Mouse (Mus musculus) adrenal gland (tissue): Measurements from ENCODE around the gene Tmem220.

ENCODE experiments used
- intact Hi-C: fragments of 180-260 bp; cut with DNase I; formaldehyde crosslinking; loops from one replicate; pipeline ENCODE4 v1.15.1; 2025

The Tmem220 gene

DNA sequence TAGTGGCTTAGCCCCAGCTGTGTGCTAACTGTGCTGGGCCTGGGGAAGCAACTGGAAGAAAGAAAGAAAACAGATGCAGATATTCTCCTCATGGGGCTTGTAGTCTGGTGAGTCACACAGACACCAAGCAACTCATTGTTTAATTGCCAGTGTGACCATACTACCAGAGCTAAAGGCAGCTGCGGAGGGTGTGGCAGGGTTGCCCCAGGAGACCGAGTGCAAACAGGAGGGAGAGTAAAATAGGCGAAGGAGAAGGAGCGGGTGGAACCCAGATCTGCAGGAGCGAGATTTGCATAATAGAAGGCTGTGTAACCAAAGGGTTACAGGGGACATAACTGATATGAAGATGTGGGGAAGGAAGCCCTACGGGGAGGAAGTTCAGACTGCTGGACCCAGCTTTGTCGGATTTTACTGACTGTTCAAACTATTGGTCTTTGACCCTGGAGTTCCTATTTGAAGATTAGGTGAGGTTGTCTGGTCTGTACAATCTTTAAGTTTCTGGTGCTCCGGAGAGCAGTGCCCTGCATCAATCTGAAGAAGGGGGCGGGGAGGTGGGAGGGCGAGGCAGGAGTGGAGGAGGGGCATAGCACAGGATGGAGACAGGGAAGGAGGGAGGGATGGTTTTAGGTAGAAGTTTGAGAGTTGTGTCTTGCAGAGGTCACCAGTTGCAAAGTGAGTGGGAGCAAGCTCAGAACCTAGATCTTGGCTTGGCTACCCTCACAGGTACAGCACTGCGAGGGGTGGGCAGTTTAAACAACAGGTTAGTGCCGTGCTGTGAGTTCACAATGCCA is 7.0 kb upstream of the Tmem220 start:
- intact Hi-C loops, result no loop called here

DNA sequence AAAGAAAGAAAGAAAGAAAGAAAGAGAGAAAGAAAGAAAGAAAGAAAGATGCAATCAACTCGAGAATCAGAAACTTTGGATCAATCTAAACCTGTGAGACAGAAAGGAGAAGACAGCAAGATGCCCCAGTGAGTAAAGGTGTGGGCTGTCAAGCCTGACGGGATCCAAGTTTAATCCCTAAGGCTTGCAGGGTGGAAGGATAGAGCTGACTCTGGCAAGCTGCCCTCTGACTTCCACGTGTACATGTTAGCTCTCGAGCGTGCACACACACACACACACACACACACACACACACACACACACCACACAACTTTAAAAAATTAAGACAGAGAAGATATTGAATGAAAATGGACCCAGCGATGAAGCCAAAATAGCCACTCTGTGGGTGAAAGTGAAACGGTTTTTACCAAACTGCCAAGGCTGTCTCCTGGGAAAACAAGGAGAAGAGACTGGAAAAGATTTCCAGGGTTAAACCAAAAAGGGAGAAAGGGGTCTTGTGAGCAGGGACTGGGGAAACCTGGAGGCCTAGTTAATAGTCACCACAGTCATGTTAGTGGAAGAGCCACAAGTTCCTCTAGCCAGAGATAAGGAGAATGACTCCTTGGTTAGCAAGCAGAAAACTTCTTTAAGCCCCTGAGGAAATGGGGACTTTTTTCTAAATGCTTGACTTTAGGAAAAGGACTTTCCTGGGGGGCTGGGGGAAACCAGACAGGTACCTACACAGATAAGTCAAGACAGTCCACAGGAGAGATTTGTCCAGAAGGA is 5.1 kb upstream of the Tmem220 start:
- intact Hi-C loops, result loop anchor here (2.0 to 10.0 kb wide), 4 partner anchors 33 to 335 kb away; no protein-coding TSS in a partner anchor

DNA sequence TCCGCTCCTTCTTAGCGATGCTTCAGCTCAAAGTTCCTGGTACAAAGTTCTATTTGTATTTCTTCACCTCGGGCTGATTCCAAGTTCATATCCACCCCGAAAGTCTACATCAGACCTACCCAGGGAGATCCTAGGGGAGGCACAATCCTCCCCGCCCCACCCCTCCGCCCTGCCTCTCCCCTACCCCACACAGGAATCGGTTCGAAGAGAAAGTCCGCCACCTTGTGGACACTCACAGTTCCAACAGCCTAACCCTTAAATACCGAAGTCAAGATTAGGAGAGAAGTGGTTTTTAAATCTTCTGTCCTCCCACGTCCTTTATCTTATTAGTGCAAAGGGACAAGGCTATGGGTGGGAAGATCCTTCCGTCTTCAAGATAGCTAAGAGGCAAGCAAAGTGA is 4.0 kb upstream of the Tmem220 start:
- intact Hi-C loops, result loop anchor here (2.0 to 10.0 kb wide), 4 partner anchors 34 to 334 kb away; no protein-coding TSS in a partner anchor

DNA sequence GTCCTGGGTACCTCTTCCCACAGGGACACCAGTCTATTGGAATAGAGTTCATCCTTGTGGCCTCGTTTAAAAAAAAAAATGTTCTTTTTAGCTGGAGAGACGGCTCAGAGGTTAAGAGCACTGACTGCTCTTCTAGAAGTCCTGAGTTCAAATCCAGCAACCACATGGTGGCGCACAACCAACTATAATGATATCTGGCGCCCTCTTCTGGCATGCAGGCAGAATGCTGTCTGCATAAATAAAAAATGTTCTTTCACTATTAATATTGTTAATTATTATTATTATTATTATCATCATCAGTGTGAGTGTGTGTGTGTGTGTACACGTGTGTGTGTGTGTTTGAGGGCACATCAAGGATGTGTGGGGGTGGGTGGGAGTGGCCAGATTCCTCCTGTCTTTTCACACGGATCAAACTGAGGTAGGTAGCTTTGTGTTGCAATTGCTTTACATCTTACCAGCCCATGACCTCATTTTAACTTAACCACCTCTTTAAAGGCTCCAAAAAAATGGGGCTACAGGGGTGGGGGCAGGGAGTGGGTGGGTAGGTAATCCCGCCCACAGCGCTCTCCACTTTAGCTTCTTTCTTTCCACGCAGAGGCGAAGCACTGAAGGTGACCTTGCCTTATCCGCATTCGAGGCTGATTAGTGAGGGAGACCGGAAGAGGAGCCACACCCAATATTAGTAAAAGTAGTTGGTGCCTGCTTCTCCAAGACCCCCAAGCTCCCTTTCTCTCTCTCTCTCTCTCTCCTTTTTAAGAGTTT is 2.4 kb upstream of the Tmem220 start:
- intact Hi-C loops, result loop anchor here (2.0 to 10.0 kb wide), 3 partner anchors 35 to 332 kb away; no protein-coding TSS in a partner anchor

DNA sequence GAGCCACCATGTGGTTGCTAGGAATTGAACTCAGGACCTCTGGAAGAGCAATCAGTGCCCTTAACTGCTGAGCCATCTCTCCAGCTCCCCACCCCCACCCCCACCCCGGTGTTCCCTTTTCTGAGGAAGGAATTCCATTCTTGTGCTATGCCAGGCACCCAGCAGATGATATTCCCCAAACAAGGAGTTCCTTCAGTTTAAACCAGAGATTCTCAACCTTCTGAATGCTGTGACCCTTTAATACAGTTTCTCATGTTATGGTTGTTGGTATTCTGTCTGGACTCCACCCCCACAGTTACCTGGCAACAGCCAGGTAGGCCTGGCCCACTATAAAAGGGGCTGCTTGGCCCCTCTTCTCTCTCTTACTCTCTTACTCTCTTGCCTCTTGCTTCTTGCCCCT is 1.8 kb upstream of the Tmem220 start:
- intact Hi-C loops, result loop anchor here (2.0 to 10.0 kb wide), 3 partner anchors 36 to 332 kb away; no protein-coding TSS in a partner anchor

DNA sequence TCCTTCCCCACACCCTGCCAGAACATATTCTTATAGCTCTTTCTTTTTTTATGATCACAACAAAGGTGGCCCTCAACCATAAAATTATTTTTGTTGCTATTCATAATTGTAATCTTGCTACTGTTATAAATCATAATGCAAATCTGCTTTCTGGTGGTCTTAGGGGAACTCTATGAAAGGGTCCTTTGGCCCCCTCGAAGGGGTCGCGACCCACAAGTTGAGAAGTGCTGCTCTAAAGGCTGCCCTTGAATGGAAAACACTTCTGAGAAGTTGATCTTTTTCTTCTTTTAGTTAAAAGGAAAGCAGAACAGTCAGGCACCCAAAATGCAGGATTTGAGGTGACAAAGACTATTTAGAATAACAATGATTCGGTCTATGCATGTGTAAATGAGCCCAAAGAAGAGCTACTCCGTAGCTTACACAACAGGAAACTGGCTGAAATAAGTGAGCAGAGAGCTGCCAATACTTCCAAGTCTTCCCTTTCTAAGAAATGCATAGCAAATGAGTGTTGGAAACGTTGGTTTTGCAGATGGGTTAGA is 1.1 kb upstream of the Tmem220 start:
- intact Hi-C loops, result loop anchor here (2.0 to 10.0 kb wide), 3 partner anchors 37 to 331 kb away; no protein-coding TSS in a partner anchor

DNA sequence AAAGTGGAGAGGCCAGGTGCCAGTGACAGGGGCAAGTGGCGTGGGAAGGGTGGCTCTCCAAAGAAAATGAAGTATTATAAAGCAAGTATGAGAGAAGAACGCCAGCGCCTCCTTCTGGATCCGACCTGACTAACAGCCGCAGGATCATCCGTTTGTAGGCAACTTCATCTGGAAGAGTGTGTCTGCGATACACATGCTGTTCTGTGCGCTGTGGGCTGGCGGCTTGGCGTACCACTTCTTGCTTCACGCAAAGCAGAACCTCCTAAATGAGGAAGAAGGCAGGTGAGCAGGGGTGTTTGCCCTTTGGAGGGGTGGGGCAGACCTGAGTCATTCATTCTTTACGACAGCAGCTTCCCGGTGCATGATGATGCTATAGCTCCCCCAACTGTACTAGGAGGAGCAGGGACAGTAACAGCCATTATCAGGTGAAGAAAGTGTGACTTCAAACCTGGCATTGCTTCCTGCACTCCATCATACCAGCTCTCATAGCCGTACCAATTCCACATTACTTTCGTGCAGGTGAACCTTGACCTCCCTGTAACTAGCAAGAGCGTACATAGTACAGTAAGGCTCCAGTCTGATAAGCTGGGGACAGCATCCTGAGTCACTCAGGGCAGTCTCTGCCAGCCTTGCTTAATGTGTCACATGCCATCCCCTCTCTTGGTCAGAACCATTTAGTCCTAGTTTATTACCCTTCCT is 6.1 kb downstream of the Tmem220 start:
- intact Hi-C loops, result no loop called here

DNA sequence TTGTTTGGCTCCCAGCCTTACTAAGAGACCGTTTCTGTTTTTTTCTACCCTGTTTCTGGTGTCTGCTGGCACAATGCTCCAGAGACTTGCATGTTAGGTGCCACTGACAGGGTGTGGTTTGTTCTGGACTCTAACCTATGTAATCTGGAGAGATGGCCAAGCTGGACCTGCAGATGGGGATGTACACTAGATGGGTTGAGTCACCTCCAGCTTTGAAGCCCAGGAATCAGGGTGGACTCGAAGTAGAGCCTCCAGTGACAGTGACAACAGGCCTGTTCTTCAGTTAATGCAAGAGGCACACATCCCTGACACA is 6.6 kb downstream of the Tmem220 start:
- intact Hi-C loops, result no loop called here

DNA sequence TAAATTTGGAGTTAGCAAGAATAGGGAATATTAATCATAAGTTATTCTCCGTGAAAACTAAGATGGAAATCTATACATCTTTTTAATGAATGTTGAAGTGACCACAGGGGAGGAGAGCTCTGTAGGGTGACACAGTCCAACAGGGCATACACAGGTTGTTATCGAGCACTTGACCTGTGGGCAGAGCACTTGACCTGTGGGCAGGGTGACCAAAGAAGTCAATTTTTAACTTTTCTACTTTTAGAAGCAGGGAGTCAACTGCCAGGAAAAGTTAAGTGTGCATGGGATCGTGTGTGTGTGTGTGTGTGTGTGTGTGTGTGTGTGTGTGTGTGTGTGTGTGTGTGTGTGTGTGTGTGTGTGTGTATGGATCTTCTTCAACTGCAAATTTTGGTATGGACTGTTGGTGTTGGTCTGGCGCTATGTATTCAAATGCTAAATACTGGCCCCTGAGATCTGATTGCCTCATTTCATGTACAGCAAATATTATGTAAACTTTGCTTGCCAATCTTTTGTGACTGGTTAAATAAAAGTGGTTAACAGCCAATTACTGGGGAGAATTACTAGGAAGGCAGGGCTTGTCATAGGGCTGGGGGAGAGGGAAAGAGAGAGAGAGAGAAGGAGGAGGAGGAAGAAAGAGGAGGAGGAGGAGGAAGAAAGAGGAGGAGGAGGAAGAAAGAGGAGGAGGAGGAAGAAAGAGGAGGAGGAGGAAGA is 10.0 kb downstream of the Tmem220 start:
- intact Hi-C loops, result no loop called here

DNA sequence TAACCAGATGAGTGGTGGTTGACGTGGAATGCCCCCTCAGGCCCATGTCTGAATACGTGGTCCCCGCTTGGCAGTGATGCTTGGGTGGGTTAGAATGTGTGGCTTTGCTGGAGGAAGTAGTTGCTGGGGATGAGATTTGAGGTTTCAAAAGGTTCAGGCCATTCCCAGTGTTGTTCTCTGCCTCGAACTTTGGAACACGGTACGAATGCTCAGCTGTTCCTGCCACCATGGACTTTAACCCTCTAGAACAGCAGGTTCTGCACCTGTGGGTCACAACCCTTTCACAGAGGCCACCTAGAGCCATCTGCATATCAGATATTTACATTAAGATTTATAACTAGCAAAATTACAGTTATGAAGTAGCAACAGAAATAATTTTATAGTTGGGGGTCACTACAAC is 11.3 kb downstream of the Tmem220 start:
- intact Hi-C loops, result no loop called here

DNA sequence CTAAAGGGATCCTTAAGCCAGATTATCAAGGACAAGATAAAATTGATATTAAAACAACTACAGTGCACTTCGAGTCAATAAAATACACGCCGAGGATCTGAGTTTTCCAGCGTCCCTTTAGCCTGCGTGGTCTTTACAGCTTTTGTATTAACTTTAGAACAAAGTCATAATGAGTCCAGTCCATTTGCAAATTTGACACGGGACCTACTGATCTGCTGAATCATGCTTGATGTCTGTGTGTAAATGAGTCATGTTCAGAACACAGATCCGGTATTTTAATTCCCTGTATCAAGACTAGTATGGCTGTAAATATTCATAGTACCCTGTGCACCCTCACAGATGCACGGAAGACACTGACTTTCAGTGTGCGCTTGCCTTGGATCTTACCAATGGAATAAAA is 11.9 kb downstream of the Tmem220 start:
- intact Hi-C loops, result no loop called here

DNA sequence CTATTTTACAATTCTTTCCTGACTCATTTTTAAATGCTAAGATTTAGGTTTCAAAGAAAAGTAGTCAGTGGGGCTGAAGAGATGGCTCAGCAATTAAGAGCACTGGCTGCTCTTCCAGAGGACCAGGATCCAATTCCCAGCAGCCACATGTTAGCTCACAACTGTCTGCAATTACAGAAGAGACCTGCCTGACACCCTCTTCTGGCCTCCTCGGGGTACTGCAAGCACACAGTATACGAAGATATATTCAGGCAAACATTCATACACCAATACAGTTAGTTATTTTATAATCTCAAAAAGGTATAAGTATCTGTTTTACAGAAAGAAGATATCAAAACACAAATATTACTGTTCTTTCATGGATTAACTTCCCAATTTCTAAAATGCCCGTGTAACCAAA is 14.8 kb downstream of the Tmem220 start:
- intact Hi-C loops, result no loop called here

DNA sequence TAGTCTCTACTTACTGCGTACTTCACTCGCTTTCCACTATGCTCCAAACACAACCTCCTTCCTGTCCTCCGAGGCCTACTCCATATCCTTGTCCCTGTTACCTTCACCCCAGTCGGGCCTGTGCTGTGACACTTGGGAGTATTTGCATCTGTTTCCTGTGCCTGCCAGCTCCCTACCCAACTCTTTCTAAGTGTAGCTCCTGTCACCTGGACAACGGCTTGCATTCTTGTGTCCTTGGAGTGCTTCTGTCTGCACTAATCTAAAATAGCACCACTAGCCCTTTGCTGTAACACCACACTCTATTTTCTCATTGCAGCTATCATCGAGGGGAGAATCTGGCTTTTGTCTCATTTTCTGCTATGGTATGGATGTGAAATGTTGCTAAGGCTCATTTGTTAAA is 15.5 kb downstream of the Tmem220 start:
- intact Hi-C loops, result no loop called here

DNA sequence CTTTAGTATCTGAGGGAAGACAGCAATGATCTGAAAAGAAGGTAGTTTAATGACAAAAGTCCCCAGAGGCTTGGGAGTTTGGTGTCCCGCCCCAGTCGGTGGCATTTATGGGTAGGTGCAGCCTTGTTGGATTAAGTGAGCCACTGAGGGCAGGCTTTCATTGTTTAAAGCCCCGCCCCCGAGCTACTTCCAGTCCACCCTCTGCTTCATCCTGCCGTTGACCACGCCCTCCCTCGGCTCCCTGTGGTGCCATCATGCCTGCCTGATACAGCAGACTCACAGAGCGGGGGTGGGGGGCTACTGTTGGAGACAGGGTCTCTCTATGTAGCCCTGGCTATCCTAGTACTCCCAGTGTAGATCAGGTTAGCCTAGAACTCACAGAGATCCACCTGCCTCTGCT is 18.1 kb downstream of the Tmem220 start:
- intact Hi-C loops, result no loop called here

DNA sequence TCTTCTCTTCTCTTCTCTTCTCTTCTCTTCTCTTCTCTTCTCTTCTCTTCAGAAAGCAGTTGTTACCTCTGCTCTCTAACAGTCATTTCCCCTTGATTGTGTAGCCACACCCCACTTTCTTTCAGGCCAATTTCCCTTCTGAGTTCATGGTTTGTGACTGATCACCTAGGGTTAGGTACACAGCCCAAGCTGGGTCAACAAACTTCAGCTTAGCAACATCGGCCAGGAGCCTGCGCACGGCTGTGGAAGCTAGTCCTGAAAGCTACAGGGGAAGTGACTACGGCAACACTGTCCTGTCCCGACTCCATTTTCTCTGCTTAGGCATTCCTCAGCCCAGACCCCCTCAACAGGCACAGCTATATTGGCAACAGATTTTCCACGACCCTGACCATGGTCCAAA is 20.0 kb downstream of the Tmem220 start:
- intact Hi-C loops, result no loop called here

DNA sequence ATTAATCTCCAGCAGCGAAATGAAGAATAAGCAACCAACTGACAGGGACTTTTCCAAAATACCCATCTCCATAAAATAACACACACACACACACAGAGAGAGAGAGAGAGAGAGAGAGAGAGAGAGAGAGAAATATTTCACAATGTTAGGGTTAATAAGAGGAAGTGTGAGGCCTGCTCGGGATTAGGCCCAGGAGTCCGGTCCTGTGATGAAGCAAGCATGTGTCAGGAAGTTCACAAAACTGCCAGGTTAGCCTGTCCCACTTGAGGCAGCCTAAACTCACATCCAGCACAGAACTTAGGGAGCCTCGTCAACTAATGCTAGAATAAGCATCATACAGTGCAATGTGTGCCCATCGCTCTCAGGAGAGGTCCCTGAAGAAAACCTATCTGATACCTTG is 22.2 kb downstream of the Tmem220 start:
- intact Hi-C loops, result no loop called here

DNA sequence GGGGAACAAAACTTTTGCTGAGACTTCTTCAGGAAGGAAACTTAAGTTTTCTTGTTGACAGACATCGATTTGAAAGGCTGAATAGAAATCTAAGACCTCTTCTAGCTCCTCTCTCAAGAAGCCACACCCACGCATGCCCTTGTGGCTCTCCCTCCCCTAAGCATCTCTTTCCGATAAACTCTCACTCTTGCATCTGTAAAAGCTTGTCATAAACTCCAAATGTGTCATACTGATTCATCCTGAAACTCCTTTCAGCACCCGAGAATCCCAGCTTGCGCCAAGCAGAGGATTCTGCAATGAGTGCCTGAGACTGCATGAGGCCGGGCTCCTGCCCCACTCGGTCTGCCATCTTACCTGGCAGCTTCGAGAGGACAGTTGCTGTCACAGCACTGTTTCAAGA is 23.5 kb downstream of the Tmem220 start:
- intact Hi-C loops, result no loop called here

DNA sequence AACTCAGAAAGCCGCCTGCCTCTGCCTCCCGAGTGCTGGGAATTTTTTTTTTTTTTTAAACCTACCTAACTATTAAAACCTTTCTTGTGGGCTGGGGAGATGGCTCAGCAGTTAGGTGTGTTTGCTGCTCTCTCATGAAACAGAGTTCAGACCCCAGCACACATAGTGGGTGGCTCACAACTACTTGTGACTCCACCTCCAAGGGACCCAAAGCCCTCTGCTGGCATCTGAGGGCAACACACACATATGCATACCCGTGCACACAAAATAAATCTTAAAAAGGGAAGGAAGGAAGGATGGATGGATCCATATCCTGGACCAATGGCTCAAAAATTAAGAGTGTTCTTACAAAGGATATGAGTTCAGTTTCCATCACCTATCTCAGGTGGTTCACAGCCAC is 24.3 kb downstream of the Tmem220 start:
- intact Hi-C loops, result no loop called here

DNA sequence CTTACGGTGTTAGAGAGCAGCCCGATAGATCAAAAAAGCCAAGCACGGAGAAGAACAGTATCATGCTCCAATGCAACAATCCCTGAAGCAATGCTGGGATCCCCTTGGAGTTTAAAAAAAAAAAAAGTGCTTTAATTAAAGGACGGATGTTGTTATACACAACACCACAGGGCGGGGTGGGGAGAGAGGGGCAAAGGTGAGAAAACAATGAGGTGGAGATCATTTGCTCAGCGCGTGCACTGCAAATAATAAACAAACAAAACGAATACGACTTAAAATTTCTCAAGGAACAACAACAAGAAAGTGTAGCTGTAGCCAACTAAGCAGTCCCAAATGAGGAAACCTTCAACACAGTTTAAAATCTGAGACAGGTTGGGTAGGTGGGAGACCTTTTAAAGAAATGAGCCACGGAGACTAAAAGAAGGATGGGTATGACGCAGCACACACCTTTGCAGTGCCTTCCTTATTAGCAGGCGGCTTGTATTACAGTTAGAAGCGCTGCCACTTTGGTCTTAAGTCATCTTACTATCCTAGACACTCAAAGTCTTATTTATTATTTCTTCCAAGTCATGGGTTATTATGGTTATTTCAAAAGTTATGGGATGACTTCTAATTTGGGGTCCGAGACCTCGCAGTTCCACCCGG is 26.8 kb downstream of the Tmem220 start:
- intact Hi-C loops, result no loop called here
